23 mouse cellular contexts compared by ENCODE assay signal in the genomic region with DNA sequence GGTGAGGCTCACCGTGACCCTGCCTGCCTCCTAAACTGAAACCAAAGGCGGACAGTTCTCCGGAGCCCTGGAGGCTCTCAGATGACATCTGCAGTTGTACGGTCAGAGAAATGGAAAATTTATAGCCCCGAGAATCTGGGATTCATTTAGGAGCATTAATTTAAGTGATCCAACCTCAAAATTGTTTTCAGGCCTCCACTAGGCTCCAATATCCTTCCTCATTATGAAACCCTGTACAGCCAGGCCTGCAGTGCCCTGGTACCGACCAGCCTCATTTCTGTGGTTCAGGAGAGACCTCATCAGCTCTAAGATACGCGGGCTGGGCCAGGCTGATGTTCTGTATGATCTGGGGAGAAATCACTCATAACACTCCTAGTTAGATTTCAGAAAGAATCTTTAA. TPM values are rescaled to one million over a fixed set of nuclear protein-coding genes. Genes with fewer than 3 reads are reported as not detected.
DNase-seq lines count a peak whose midpoint lies in the region; ATAC-seq lines count a peak whose summit lies in the region.
"Had no signal": no experiment of that assay in that cellular context is flagged by ENCODE, and none has a peak within 500 bp of the region (broad histone marks: within the 10 kb centered on the region; RNA-seq: fewer than 3 reads in every experiment).

No protein-coding gene starts in this region.

- H3K4me2 ChIP-seq in embryonic facial prominence, embryonic 14.5 days (ENCODE audit: low read depth, low read length), result no peak overlapping the region
- H3K4me2 ChIP-seq in limb, embryonic 12.5 days, result no peak overlapping the region
- H3K4me2 ChIP-seq: heart, embryonic 12.5 days; hindbrain, embryonic 15.5 days had no signal

- H3K4me1 ChIP-seq in embryonic facial prominence, embryonic 14.5 days (ENCODE audit: control insufficient read depth, insufficient read depth, low read length), result peaks cover 32% of the 10 kb centered on the region
- H3K4me1 ChIP-seq in limb, embryonic 12.5 days (replicated peaks), result peaks cover 33% of the 10 kb centered on the region
- H3K4me1 ChIP-seq: hindbrain, embryonic 15.5 days had no signal

- 53% methylated on average over 8 of the region's 8 CpGs for WGBS in embryonic facial prominence, embryonic 14.5 days
- WGBS in limb, embryonic 12.5 days, result 35% methylated on average over 8 of the region's 8 CpGs

- H3K27me3 ChIP-seq in embryonic facial prominence, embryonic 14.5 days (replicated peaks; ENCODE audit: control insufficient read depth, insufficient read depth, low read length), result no peaks in the 10 kb centered on the region
- no peaks in the 10 kb centered on the region for H3K27me3 ChIP-seq in limb, embryonic 12.5 days
- H3K27me3 ChIP-seq: heart, embryonic 12.5 days; hindbrain, embryonic 15.5 days had no signal

- H3K9me3 ChIP-seq in embryonic facial prominence, embryonic 14.5 days (ENCODE audit: control insufficient read depth, low read length), result no peaks in the 10 kb centered on the region
- H3K9me3 ChIP-seq in limb, embryonic 12.5 days, result no peaks in the 10 kb centered on the region
- H3K9me3 ChIP-seq: forebrain, embryonic 10.5 days; G1E; heart, embryonic 12.5 days; hindbrain, embryonic 10.5 days; hindbrain, embryonic 15.5 days had no signal

- no peak overlapping the region for H3K4me3 ChIP-seq in embryonic facial prominence, embryonic 14.5 days (ENCODE audit: low read depth, low read length)
- H3K4me3 ChIP-seq in limb, embryonic 12.5 days (replicated peaks), result no peak overlapping the region
- H3K4me3 ChIP-seq: erythroblast, embryonic 14.5 days; forebrain, embryonic 10.5 days; heart, embryonic 12.5 days; hindbrain, embryonic 10.5 days; hindbrain, embryonic 15.5 days had no signal

- 0 out of 2 replicates have a peak, but pooled peaks have one; percentile 53 for ATAC-seq in embryonic facial prominence, embryonic 14.5 days (ENCODE audit: low read depth)
- ATAC-seq in limb, embryonic 12.5 days (ENCODE audit: insufficient number of reproducible peaks, insufficient read depth, low FRiP score, low TSS enrichment, low read depth), result no peak
- ATAC-seq: CD4-positive, CD25-positive, alpha-beta regulatory T cell, adult 4 months; forebrain, embryonic 14.5 days; intestine, embryonic 16.5 days had no signal

- H3K27ac ChIP-seq in embryonic facial prominence, embryonic 14.5 days (replicated peaks; ENCODE audit: low read depth, low read length), result peak overlapping the region; percentile 25
- H3K27ac ChIP-seq in limb, embryonic 12.5 days, result peak overlapping the region; percentile 29; the same call in 1 of the 2 replicates
- H3K27ac ChIP-seq: forebrain, embryonic 10.5 days; hindbrain, embryonic 10.5 days; hindbrain, embryonic 15.5 days had no signal

- H3K36me3 ChIP-seq in embryonic facial prominence, embryonic 14.5 days (ENCODE audit: control insufficient read depth, insufficient read depth, low read length), result no peaks in the 10 kb centered on the region; the same call in 1 of the 2 replicates
- peaks cover 35% of the 10 kb centered on the region for H3K36me3 ChIP-seq in limb, embryonic 12.5 days
- H3K36me3 ChIP-seq: forebrain, embryonic 10.5 days; G1E; heart, embryonic 12.5 days; hindbrain, embryonic 10.5 days; hindbrain, embryonic 15.5 days had no signal

- no peak overlapping the region for H3K9ac ChIP-seq in embryonic facial prominence, embryonic 14.5 days (ENCODE audit: low read depth, low read length)
- no peak overlapping the region for H3K9ac ChIP-seq in limb, embryonic 12.5 days (replicated peaks)
- H3K9ac ChIP-seq: heart, embryonic 12.5 days; hindbrain, embryonic 15.5 days had no signal

- DNase-seq in embryo, embryonic 11 days, result peak; percentile 22
- DNase-seq in embryo, embryonic 9.5 days (ENCODE audit: extremely low spot score), result no peak
- peak; percentile 54 for DNase-seq in embryonic facial prominence, embryonic 14.5 days (ENCODE audit: low spot score)
- no peak for DNase-seq in adrenal gland, postnatal 36 days
- no peak for DNase-seq in cerebellum, postnatal 25 days
- no peak for DNase-seq in ovary, postnatal 10 days (ENCODE audit: low spot score)
- DNase-seq: adrenal gland, adult 8-10 months; B cell, adult 2 months; cerebellum, adult 11 months; cerebellum, adult 9-11 months; gastrocnemius, postnatal 14 days had no signal

RNA-seq across cellular contexts. Expression of a gene that starts 46.9 kb away (rescaled TPM):
- polyA plus RNA-seq in embryonic facial prominence, embryonic 14.5 days (2014; fragmentation: Nextera tagmentation; extraction: Ambion mirVana), result 0.25 and 0.59 TPM in 2 replicates
- polyA plus RNA-seq in limb, embryonic 12.5 days (2016; fragmentation: Nextera tagmentation; extraction: Ambion mirVana), result 0.44 and 0.48 TPM in 2 replicates
- total RNA-seq in adrenal gland, postnatal 36 days (2021), result not detected
- total RNA-seq: common myeloid progenitor, adult 5-6 weeks; gastrocnemius, postnatal 14 days; heart, postnatal 25 days had no signal
- polyA plus RNA-seq: CD4-positive, CD25-positive, alpha-beta regulatory T cell, adult 4 months; erythroblast, embryonic 14.5 days; forebrain, embryonic 14.5 days had no signal

Comparison
In these comparisons a context has a peak if more than half of its experiments do, and no peak if none do; other contexts are left out.
1. DNase-seq: peak in embryo, embryonic 11 days (single experiment) and embryonic facial prominence, embryonic 14.5 days (single experiment); none in embryo, embryonic 9.5 days (single experiment), adrenal gland, postnatal 36 days (0 of 2), cerebellum, postnatal 25 days (0 of 2) and ovary, postnatal 10 days (single experiment).